In genomic region chr2:9782698-9783097, GRCm38 (mm10) we compare ENCODE assay signal across 23 mouse cellular contexts.
DNase-seq lines count a peak whose midpoint lies in the region; ATAC-seq and TF ChIP-seq lines count a peak whose summit lies in the region.
"Had no signal": no experiment of that assay in that cellular context is flagged by ENCODE, and none has a peak within 500 bp of the region (broad histone marks: within the 10 kb centered on the region; RNA-seq: fewer than 3 reads in every experiment).

No protein-coding gene starts in this region.

- WGBS in heart, embryonic 10.5 days = 76% methylated on average over 3 of the region's 3 CpGs
- 70% methylated on average over 3 of the region's 3 CpGs for WGBS in kidney, embryonic 16.5 days
- WGBS in kidney, adult 2 months = 53% methylated on average over 3 of the region's 3 CpGs

- H3K4me2 ChIP-seq in kidney, embryonic 16.5 days (replicated peaks; ENCODE audit: low read depth, low read length) = no peak overlapping the region
- H3K4me2 ChIP-seq: embryonic facial prominence, embryonic 12.5 days; forebrain, embryonic 13.5 days; forebrain, embryonic 15.5 days had no signal

- ATAC-seq in kidney, embryonic 16.5 days (ENCODE audit: low FRiP score, low TSS enrichment) = peak; percentile 51; the same call in 1 of the 2 replicates
- ATAC-seq: activated CD4-positive, CD25-positive, alpha-beta regulatory T cell, adult 4 months; CD4-positive, CD25-positive, alpha-beta regulatory T cell, adult 4 months; forebrain, embryonic 13.5 days; forebrain, embryonic 15.5 days; Patski had no signal

- H3K36me3 ChIP-seq in heart, embryonic 10.5 days = no peaks in the 10 kb centered on the region
- no peaks in the 10 kb centered on the region for H3K36me3 ChIP-seq in kidney, embryonic 16.5 days (ENCODE audit: insufficient read depth, low read length)
- H3K36me3 ChIP-seq in kidney, adult 2 months (ENCODE audit: control insufficient read depth, insufficient read depth, low read length) = no peaks in the 10 kb centered on the region
- H3K36me3 ChIP-seq: embryonic facial prominence, embryonic 10.5 days; embryonic facial prominence, embryonic 12.5 days; forebrain, embryonic 15.5 days; G1E had no signal

- TF ChIP-seq CTCF in kidney, adult 2 months (conservative IDR thresholded peaks at IDR 0.05; ENCODE audit: insufficient read depth, insufficient read length, low read depth, low read length) = no peak

- no peaks in the 10 kb centered on the region for H3K9me3 ChIP-seq in heart, embryonic 10.5 days
- H3K9me3 ChIP-seq in kidney, embryonic 16.5 days (ENCODE audit: low read length) = no peaks in the 10 kb centered on the region
- H3K9me3 ChIP-seq: embryonic facial prominence, embryonic 10.5 days; embryonic facial prominence, embryonic 12.5 days; forebrain, embryonic 13.5 days; forebrain, embryonic 15.5 days; G1E had no signal

- H3K4me3 ChIP-seq in heart, embryonic 10.5 days = no peak overlapping the region
- H3K4me3 ChIP-seq in kidney, embryonic 16.5 days (ENCODE audit: low read length) = no peak overlapping the region
- no peak overlapping the region for H3K4me3 ChIP-seq in kidney, adult 2 months (ENCODE audit: insufficient read depth, low read depth, low read length)
- H3K4me3 ChIP-seq: embryonic facial prominence, embryonic 10.5 days; embryonic facial prominence, embryonic 12.5 days; forebrain, embryonic 13.5 days; forebrain, embryonic 15.5 days had no signal

- no peaks in the 10 kb centered on the region for H3K27me3 ChIP-seq in heart, embryonic 10.5 days (ENCODE audit: insufficient read depth, poor library complexity, severe bottlenecking)
- H3K27me3 ChIP-seq in kidney, embryonic 16.5 days (ENCODE audit: insufficient read depth, low read length) = no peaks in the 10 kb centered on the region
- no peaks in the 10 kb centered on the region for H3K27me3 ChIP-seq in kidney, adult 2 months (replicated peaks; ENCODE audit: control insufficient read depth, insufficient read depth, low read length)
- H3K27me3 ChIP-seq: CH12.LX; embryonic facial prominence, embryonic 12.5 days; forebrain, embryonic 13.5 days; forebrain, embryonic 15.5 days; Patski had no signal

- peak; percentile 45 for DNase-seq in heart, embryonic 10.5 days (ENCODE audit: low spot score)
- no peak for DNase-seq in heart, postnatal 10 days
- no peak for DNase-seq in kidney, adult 2 months
- DNase-seq in forelimb bud, embryonic 11.5 days (ENCODE audit: low read depth, low spot score) = peak; percentile 5
- DNase-seq: adrenal gland, adult 8-10 months; adrenal gland, postnatal 14 days; adrenal gland, postnatal 36 days; B cell, adult 2 months; cerebellum, adult 11-12 months; cerebellum, adult 2 months; cerebellum, adult 9-10 months; cerebellum, postnatal 10 days; cerebellum, postnatal 25 days had no signal

- no peak overlapping the region for H3K9ac ChIP-seq in kidney, embryonic 16.5 days (replicated peaks; ENCODE audit: low read length)
- H3K9ac ChIP-seq: embryonic facial prominence, embryonic 12.5 days; forebrain, embryonic 13.5 days; forebrain, embryonic 15.5 days had no signal

- no peaks in the 10 kb centered on the region; the same call in 1 of the 2 replicates for H3K4me1 ChIP-seq in heart, embryonic 10.5 days
- H3K4me1 ChIP-seq in kidney, embryonic 16.5 days (ENCODE audit: insufficient read depth, low read length) = no peaks in the 10 kb centered on the region
- no peaks in the 10 kb centered on the region for H3K4me1 ChIP-seq in kidney, adult 2 months (ENCODE audit: control insufficient read depth, insufficient read depth, low read length)
- H3K4me1 ChIP-seq: embryonic facial prominence, embryonic 10.5 days; embryonic facial prominence, embryonic 12.5 days; forebrain, embryonic 13.5 days; forebrain, embryonic 15.5 days had no signal

- H3K27ac ChIP-seq in heart, embryonic 10.5 days = no peak overlapping the region
- no peak overlapping the region for H3K27ac ChIP-seq in kidney, embryonic 16.5 days (ENCODE audit: low read length)
- H3K27ac ChIP-seq in kidney, adult 2 months (ENCODE audit: insufficient read depth, low read depth, low read length) = no peak overlapping the region
- H3K27ac ChIP-seq: embryonic facial prominence, embryonic 10.5 days; embryonic facial prominence, embryonic 12.5 days; forebrain, embryonic 13.5 days; forebrain, embryonic 15.5 days had no signal

- TF ChIP-seq POLR2A in kidney, adult 2 months (IDR thresholded peaks at IDR 0.05; ENCODE audit: low read depth, low read length) = no peak

- intact Hi-C loops in heart, postnatal 10 days (cut with DNase I) = no loop called here

Comparison
In these comparisons a context has a peak if more than half of its experiments do, and no peak if none do; other contexts are left out.
1. DNase-seq: peak in heart, embryonic 10.5 days (single experiment) and forelimb bud, embryonic 11.5 days (single experiment); none in heart, postnatal 10 days (0 of 2) and kidney, adult 2 months (single experiment).